Mouse (Mus musculus): ENCODE measurements around the gene Map4k5.
A peak's percentile ranks its signal among the peaks of the same experiment; 100 is the strongest.

Gene Map4k5

GRCm38 (mm10) chr12:69843531-69844445 is 49.2 kb downstream of the Map4k5 start:
- no peak for DNase-seq (ENCODE audit: low spot score)

- peak; percentile 15 for DNase-seq (ENCODE audit: low spot score)
Observed at GRCm38 (mm10) chr12:69838376-69838775, 54.6 kb downstream of the Map4k5 start.

GRCm38 (mm10) chr12:69833982-69834604 is 58.9 kb downstream of the Map4k5 start:
- DNase-seq (ENCODE audit: low spot score): no peak

GRCm38 (mm10) chr12:69831239-69831910 is 61.6 kb downstream of the Map4k5 start:
- DNase-seq (ENCODE audit: low spot score): no peak

GRCm38 (mm10) chr12:69828214-69828613 is 64.8 kb downstream of the Map4k5 start:
- DNase-seq (ENCODE audit: low spot score): no peak

- DNase-seq (ENCODE audit: low spot score): no peak
Observed at GRCm38 (mm10) chr12:69824881-69825597, 68.0 kb downstream of the Map4k5 start.

- no peak for DNase-seq (ENCODE audit: low spot score)
Observed at GRCm38 (mm10) chr12:69814272-69814671, 78.7 kb downstream of the Map4k5 start.

- DNase-seq (ENCODE audit: low spot score): no peak
Observed at GRCm38 (mm10) chr12:69813596-69813995, 79.4 kb downstream of the Map4k5 start.

GRCm38 (mm10) chr12:69812986-69813385 is 80.0 kb downstream of the Map4k5 start:
- no peak for DNase-seq (ENCODE audit: low spot score)

GRCm38 (mm10) chr12:69811976-69812375 is 81.0 kb downstream of the Map4k5 start:
- DNase-seq (ENCODE audit: low spot score): no peak

- no peak for DNase-seq (ENCODE audit: low spot score)
Observed at GRCm38 (mm10) chr12:69809439-69809838, 83.6 kb downstream of the Map4k5 start.

- DNase-seq (ENCODE audit: low spot score): no peak
Observed at GRCm38 (mm10) chr12:69807399-69807985, 85.5 kb downstream of the Map4k5 start.

- DNase-seq (ENCODE audit: low spot score): no peak
Observed at GRCm38 (mm10) chr12:69805148-69805547, 87.9 kb downstream of the Map4k5 start.

- DNase-seq (ENCODE audit: low spot score): no peak
Observed at GRCm38 (mm10) chr12:69804393-69805070, 88.5 kb downstream of the Map4k5 start.

- DNase-seq (ENCODE audit: low spot score): no peak
Observed at GRCm38 (mm10) chr12:69803196-69803595, 89.8 kb downstream of the Map4k5 start.

- no peak for DNase-seq (ENCODE audit: low spot score)
Observed at GRCm38 (mm10) chr12:69800586-69800985, 92.4 kb downstream of the Map4k5 start.

- DNase-seq (ENCODE audit: low spot score): no peak
Observed at GRCm38 (mm10) chr12:69796311-69796710, 96.7 kb downstream of the Map4k5 start.

GRCm38 (mm10) chr12:69790530-69791505 is 102.2 kb downstream of the Map4k5 start, which contains the start of gene Cdkl1:
TSS of gene Cdkl1 (minus strand) at chr12:69791267.
- peak; percentile 38 for DNase-seq (ENCODE audit: low spot score)

- DNase-seq (ENCODE audit: low spot score): no peak
Observed at GRCm38 (mm10) chr12:69789766-69790529, 103.1 kb downstream of the Map4k5 start.

Data from T-cell, adult 2 months (primary cell).